Mouse (Mus musculus): ENCODE measurements around the gene Rxra. TPM values are rescaled to one million over a fixed set of nuclear protein-coding genes. Genes with fewer than 3 reads are reported as not detected.
A peak's percentile ranks its signal among the peaks of the same experiment; 100 is the strongest.

Gene Rxra
- polyA plus RNA-seq, 1 experiment from 2014 or later, result 10.3 TPM

- Histone ChIP-seq H3K36me3 (ENCODE audit: control insufficient read depth, insufficient read depth, low read length) (no peaks in the 10 kb centered on the region), H3K4me2 (replicated peaks; ENCODE audit: low read depth, low read length) (no peak overlapping the region), H3K9ac (replicated peaks; ENCODE audit: low read depth, low read length) (no peak overlapping the region), H3K9me3 (ENCODE audit: control insufficient read depth, low read depth, low read length) (no peaks in the 10 kb centered on the region), H3K4me1 (ENCODE audit: control insufficient read depth, insufficient read depth, low read length) (peaks cover 26% of the 10 kb centered on the region), H3K27ac (ENCODE audit: low read length) (no peak overlapping the region), H3K4me3 (ENCODE audit: low read depth, low read length) (no peak overlapping the region), H3K27me3 (ENCODE audit: control insufficient read depth, insufficient read depth, low read length) (no peaks in the 10 kb centered on the region)
- no peak for ATAC-seq (ENCODE audit: insufficient number of reproducible peaks, insufficient read depth, low FRiP score, low read depth)
- WGBS, result 67% methylated on average over 4 of the region's 4 CpGs
Measured at GRCm38 (mm10) chr2:27729009-27729408, 52.8 kb downstream of the Rxra start.

GRCm38 (mm10) chr2:27730002-27730905 lies 54.0 kb downstream of the Rxra start:
- H3K27ac ChIP-seq (ENCODE audit: low read length), result no peak overlapping the region
- no peak overlapping the region for H3K9ac ChIP-seq (replicated peaks; ENCODE audit: low read depth, low read length)
- H3K36me3 ChIP-seq (ENCODE audit: control insufficient read depth, insufficient read depth, low read length), result no peaks in the 10 kb centered on the region
- ATAC-seq (ENCODE audit: insufficient number of reproducible peaks, insufficient read depth, low FRiP score, low read depth), result no peak
- no peaks in the 10 kb centered on the region for H3K27me3 ChIP-seq (ENCODE audit: control insufficient read depth, insufficient read depth, low read length)
- no peak overlapping the region for H3K4me2 ChIP-seq (replicated peaks; ENCODE audit: low read depth, low read length)
- H3K9me3 ChIP-seq (ENCODE audit: control insufficient read depth, low read depth, low read length), result no peaks in the 10 kb centered on the region
- WGBS, result 66% methylated on average over 13 of the region's 13 CpGs
- H3K4me1 ChIP-seq (ENCODE audit: control insufficient read depth, insufficient read depth, low read length), result peaks cover 39% of the 10 kb centered on the region
- no peak overlapping the region for H3K4me3 ChIP-seq (ENCODE audit: low read depth, low read length)

GRCm38 (mm10) chr2:27733021-27733420 lies 56.8 kb downstream of the Rxra start:
- no peak overlapping the region for H3K4me3 ChIP-seq (ENCODE audit: low read depth, low read length)
- peaks cover 40% of the 10 kb centered on the region for H3K4me1 ChIP-seq (ENCODE audit: control insufficient read depth, insufficient read depth, low read length)
- no peak overlapping the region for H3K4me2 ChIP-seq (replicated peaks; ENCODE audit: low read depth, low read length)
- ATAC-seq (ENCODE audit: insufficient number of reproducible peaks, insufficient read depth, low FRiP score, low read depth), result no peak
- WGBS, result 45% methylated on average over 2 of the region's 2 CpGs
- no peak overlapping the region for H3K27ac ChIP-seq (ENCODE audit: low read length)
- H3K9ac ChIP-seq (replicated peaks; ENCODE audit: low read depth, low read length), result no peak overlapping the region
- H3K36me3 ChIP-seq (ENCODE audit: control insufficient read depth, insufficient read depth, low read length), result no peaks in the 10 kb centered on the region
- no peaks in the 10 kb centered on the region for H3K27me3 ChIP-seq (ENCODE audit: control insufficient read depth, insufficient read depth, low read length)
- H3K9me3 ChIP-seq (ENCODE audit: control insufficient read depth, low read depth, low read length), result no peaks in the 10 kb centered on the region

- no peak for ATAC-seq (ENCODE audit: insufficient number of reproducible peaks, insufficient read depth, low FRiP score, low read depth)
- 7% methylated on average over 1 of the region's 1 CpGs for WGBS
- Histone ChIP-seq H3K36me3 (ENCODE audit: control insufficient read depth, insufficient read depth, low read length) (peaks cover 7% of the 10 kb centered on the region; the same call in 1 of the 2 replicates), H3K27me3 (ENCODE audit: control insufficient read depth, insufficient read depth, low read length) (no peaks in the 10 kb centered on the region), H3K9me3 (ENCODE audit: control insufficient read depth, low read depth, low read length) (no peaks in the 10 kb centered on the region), H3K4me3 (ENCODE audit: low read depth, low read length) (no peak overlapping the region), H3K4me1 (ENCODE audit: control insufficient read depth, insufficient read depth, low read length) (peaks cover 43% of the 10 kb centered on the region), H3K27ac (ENCODE audit: low read length) (peak overlapping the region; percentile 67; the same call in 1 of the 2 replicates), H3K4me2 (replicated peaks; ENCODE audit: low read depth, low read length) (no peak overlapping the region), H3K9ac (replicated peaks; ENCODE audit: low read depth, low read length) (0 out of 2 replicates have a peak overlapping the region, but pooled peaks have one; percentile 6)
Measured at GRCm38 (mm10) chr2:27734328-27734727, 58.1 kb downstream of the Rxra start.

- H3K9ac ChIP-seq (replicated peaks; ENCODE audit: low read depth, low read length), result no peak overlapping the region
Measured at GRCm38 (mm10) chr2:27734800-27735199, 58.6 kb downstream of the Rxra start.

GRCm38 (mm10) chr2:27736802-27737201 lies 60.6 kb downstream of the Rxra start:
- 78% methylated on average over 5 of the region's 5 CpGs for WGBS
- no peak overlapping the region for H3K9ac ChIP-seq (replicated peaks; ENCODE audit: low read depth, low read length)
- H3K27ac ChIP-seq (ENCODE audit: low read length), result no peak overlapping the region
- H3K4me3 ChIP-seq (ENCODE audit: low read depth, low read length), result no peak overlapping the region
- no peaks in the 10 kb centered on the region for H3K9me3 ChIP-seq (ENCODE audit: control insufficient read depth, low read depth, low read length)
- no peak overlapping the region for H3K4me2 ChIP-seq (replicated peaks; ENCODE audit: low read depth, low read length)
- no peaks in the 10 kb centered on the region for H3K27me3 ChIP-seq (ENCODE audit: control insufficient read depth, insufficient read depth, low read length)
- ATAC-seq (ENCODE audit: insufficient number of reproducible peaks, insufficient read depth, low FRiP score, low read depth), result no peak
- H3K4me1 ChIP-seq (ENCODE audit: control insufficient read depth, insufficient read depth, low read length), result peaks cover 56% of the 10 kb centered on the region
- H3K36me3 ChIP-seq (ENCODE audit: control insufficient read depth, insufficient read depth, low read length), result peaks cover 14% of the 10 kb centered on the region

More at GRCm38 (mm10) chr2:27734800-27735199, 58.6 kb downstream of the Rxra start:
- no peak overlapping the region for H3K4me2 ChIP-seq (replicated peaks; ENCODE audit: low read depth, low read length)
- peaks cover 48% of the 10 kb centered on the region for H3K4me1 ChIP-seq (ENCODE audit: control insufficient read depth, insufficient read depth, low read length)
- peak overlapping the region; percentile 67; the same call in 1 of the 2 replicates for H3K27ac ChIP-seq (ENCODE audit: low read length)
- WGBS, result 80% methylated on average over 2 of the region's 2 CpGs
- H3K27me3 ChIP-seq (ENCODE audit: control insufficient read depth, insufficient read depth, low read length), result no peaks in the 10 kb centered on the region
- H3K4me3 ChIP-seq (ENCODE audit: low read depth, low read length), result no peak overlapping the region
- no peak for ATAC-seq (ENCODE audit: insufficient number of reproducible peaks, insufficient read depth, low FRiP score, low read depth)
- H3K9me3 ChIP-seq (ENCODE audit: control insufficient read depth, low read depth, low read length), result no peaks in the 10 kb centered on the region
- H3K36me3 ChIP-seq (ENCODE audit: control insufficient read depth, insufficient read depth, low read length), result peaks cover 7% of the 10 kb centered on the region; the same call in 1 of the 2 replicates

- no peaks in the 10 kb centered on the region for H3K9me3 ChIP-seq (ENCODE audit: control insufficient read depth, low read depth, low read length)
- H3K27me3 ChIP-seq (ENCODE audit: control insufficient read depth, insufficient read depth, low read length), result no peaks in the 10 kb centered on the region
- peaks cover 40% of the 10 kb centered on the region for H3K4me1 ChIP-seq (ENCODE audit: control insufficient read depth, insufficient read depth, low read length)
- H3K9ac ChIP-seq (replicated peaks; ENCODE audit: low read depth, low read length), result no peak overlapping the region
- whole genome bisulfite sequencing, result 86% methylated on average over 3 of the region's 3 CpGs
- ATAC-seq (ENCODE audit: insufficient number of reproducible peaks, insufficient read depth, low FRiP score, low read depth), result no peak
- no peak overlapping the region for H3K27ac ChIP-seq (ENCODE audit: low read length)
- H3K36me3 ChIP-seq (ENCODE audit: control insufficient read depth, insufficient read depth, low read length), result peaks cover 22% of the 10 kb centered on the region
- H3K4me3 ChIP-seq (ENCODE audit: low read depth, low read length), result no peak overlapping the region
- no peak overlapping the region for H3K4me2 ChIP-seq (replicated peaks; ENCODE audit: low read depth, low read length)
Measured at GRCm38 (mm10) chr2:27738396-27738795, 62.2 kb downstream of the Rxra start.

- Histone ChIP-seq H3K27me3 (ENCODE audit: control insufficient read depth, insufficient read depth, low read length) (no peaks in the 10 kb centered on the region), H3K4me3 (ENCODE audit: low read depth, low read length) (no peak overlapping the region), H3K4me2 (replicated peaks; ENCODE audit: low read depth, low read length) (peak overlapping the region; percentile 10; the same call in 1 of the 2 replicates), H3K9me3 (ENCODE audit: control insufficient read depth, low read depth, low read length) (no peaks in the 10 kb centered on the region), H3K9ac (replicated peaks; ENCODE audit: low read depth, low read length) (no peak overlapping the region), H3K4me1 (ENCODE audit: control insufficient read depth, insufficient read depth, low read length) (peaks cover 37% of the 10 kb centered on the region), H3K27ac (ENCODE audit: low read length) (peak overlapping the region; percentile 77), H3K36me3 (ENCODE audit: control insufficient read depth, insufficient read depth, low read length) (peaks cover 22% of the 10 kb centered on the region)
- peak; percentile 62; the same call in 1 of the 2 replicates for ATAC-seq (ENCODE audit: insufficient number of reproducible peaks, insufficient read depth, low FRiP score, low read depth)
- WGBS, result 7% methylated on average over 16 of the region's 16 CpGs
Measured at GRCm38 (mm10) chr2:27740091-27740608, 63.9 kb downstream of the Rxra start.
